ENCODE assay signal across 8 mouse cellular contexts in the genomic region with DNA sequence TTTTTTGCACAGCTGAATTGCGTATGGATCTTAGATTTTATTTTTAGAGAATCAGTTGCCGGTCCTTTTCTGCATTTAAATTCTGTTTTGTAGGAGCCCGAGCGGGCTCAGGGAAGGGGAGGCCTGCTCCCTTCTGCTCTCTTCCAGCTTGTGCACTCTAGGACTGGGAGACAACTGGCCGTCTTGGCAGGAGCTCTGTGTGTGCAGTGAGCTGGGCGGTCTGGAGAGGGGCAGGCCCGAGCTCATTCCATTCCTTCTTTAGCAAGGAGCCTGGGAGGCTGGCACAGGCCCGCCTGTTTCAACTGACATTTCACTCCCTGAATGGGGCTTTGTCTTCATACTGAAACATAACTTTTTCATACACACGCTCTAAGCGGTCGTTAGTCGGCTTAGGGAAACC. TPM values are rescaled to one million over a fixed set of nuclear protein-coding genes. Genes with fewer than 3 reads are reported as not detected.
DNase-seq lines count a peak whose midpoint lies in the region; ATAC-seq and TF ChIP-seq lines count a peak whose summit lies in the region.

No protein-coding gene starts in this region.

- H3K9ac ChIP-seq in heart, adult 2 months (ENCODE audit: low read depth, low read length) = no peak overlapping the region
- no peak overlapping the region for H3K9ac ChIP-seq in intestine, embryonic 16.5 days (ENCODE audit: low read depth, low read length)
- H3K9ac ChIP-seq in neural tube, embryonic 14.5 days (replicated peaks; ENCODE audit: low read depth, low read length) = no peak overlapping the region

- peaks cover 40% of the 10 kb centered on the region for H3K4me1 ChIP-seq in embryonic facial prominence, embryonic 10.5 days
- peaks cover 2% of the 10 kb centered on the region; the same call in 1 of the 2 replicates for H3K4me1 ChIP-seq in heart, adult 2 months (ENCODE audit: control insufficient read depth, insufficient read depth, low read length)
- peaks cover 31% of the 10 kb centered on the region for H3K4me1 ChIP-seq in intestine, embryonic 16.5 days (ENCODE audit: control insufficient read depth, insufficient read depth, low read length)
- peaks cover 33% of the 10 kb centered on the region for H3K4me1 ChIP-seq in limb, embryonic 10.5 days
- H3K4me1 ChIP-seq in neural tube, embryonic 14.5 days (ENCODE audit: control insufficient read depth, insufficient read depth, low read length) = no peaks in the 10 kb centered on the region

- intact Hi-C loops in heart, adult 2 months (cut with DNase I) = loop anchor here (2.0 kb wide), 1 partner anchor 41 kb away; no protein-coding TSS in a partner anchor

- no peaks in the 10 kb centered on the region for H3K9me3 ChIP-seq in embryonic facial prominence, embryonic 10.5 days
- no peaks in the 10 kb centered on the region for H3K9me3 ChIP-seq in intestine, embryonic 16.5 days (ENCODE audit: control insufficient read depth, low read length)
- no peaks in the 10 kb centered on the region for H3K9me3 ChIP-seq in limb, embryonic 10.5 days (replicated peaks)
- H3K9me3 ChIP-seq in neural tube, embryonic 14.5 days (ENCODE audit: control insufficient read depth, low read length) = no peaks in the 10 kb centered on the region

- peak; percentile 73 for ATAC-seq in intestine, embryonic 16.5 days
- ATAC-seq in neural tube, embryonic 14.5 days (ENCODE audit: low read depth) = peak; percentile 82; the same call in 1 of the 2 replicates
- ATAC-seq in activated CD4-positive, CD25-positive, alpha-beta regulatory T cell, adult 4 months = no peak

- TF ChIP-seq POLR2A in heart, adult 2 months (IDR thresholded peaks at IDR 0.05; ENCODE audit: insufficient read depth, low read depth, low read length) = peak; percentile 75; the same call in 1 of the 2 replicates

- no peak overlapping the region for H3K4me3 ChIP-seq in embryonic facial prominence, embryonic 10.5 days
- H3K4me3 ChIP-seq in heart, adult 2 months = no peak overlapping the region
- H3K4me3 ChIP-seq in intestine, embryonic 16.5 days (ENCODE audit: low read length) = no peak overlapping the region
- H3K4me3 ChIP-seq in limb, embryonic 10.5 days = no peak overlapping the region
- H3K4me3 ChIP-seq in neural tube, embryonic 14.5 days (ENCODE audit: low read depth, low read length) = no peak overlapping the region

- 39% methylated on average over 12 of the region's 12 CpGs for WGBS in embryonic facial prominence, embryonic 10.5 days
- 54% methylated on average over 12 of the region's 12 CpGs for WGBS in heart, adult 2 months
- 47% methylated on average over 12 of the region's 12 CpGs for WGBS in intestine, embryonic 16.5 days
- WGBS in limb, embryonic 10.5 days = 76% methylated on average over 12 of the region's 12 CpGs
- 60% methylated on average over 12 of the region's 12 CpGs for WGBS in neural tube, embryonic 14.5 days

- no peaks in the 10 kb centered on the region for H3K27me3 ChIP-seq in embryonic facial prominence, embryonic 10.5 days (replicated peaks; ENCODE audit: low read depth, poor library complexity, severe bottlenecking)
- no peaks in the 10 kb centered on the region for H3K27me3 ChIP-seq in heart, adult 2 months (ENCODE audit: control insufficient read depth, insufficient read depth, low read length)
- H3K27me3 ChIP-seq in intestine, embryonic 16.5 days (replicated peaks; ENCODE audit: control insufficient read depth, insufficient read depth, low read length) = no peaks in the 10 kb centered on the region
- H3K27me3 ChIP-seq in limb, embryonic 10.5 days (ENCODE audit: low read depth, poor library complexity, severe bottlenecking) = no peaks in the 10 kb centered on the region
- H3K27me3 ChIP-seq in neural tube, embryonic 14.5 days (ENCODE audit: control insufficient read depth, insufficient read depth, low read length) = no peaks in the 10 kb centered on the region

- H3K79me2 ChIP-seq in heart, adult 2 months (replicated peaks; ENCODE audit: control insufficient read depth, insufficient read depth, low read length) = no peaks in the 10 kb centered on the region; the same call in 1 of the 2 replicates

- H3K4me2 ChIP-seq in intestine, embryonic 16.5 days (ENCODE audit: low read depth, low read length) = 0 out of 2 replicates have a peak overlapping the region, but pooled peaks have one; percentile 15
- H3K4me2 ChIP-seq in neural tube, embryonic 14.5 days (ENCODE audit: low read depth, low read length) = no peak overlapping the region

- H3K27ac ChIP-seq in embryonic facial prominence, embryonic 10.5 days (replicated peaks) = peak overlapping the region; percentile 66
- H3K27ac ChIP-seq in heart, adult 2 months = peak overlapping the region; percentile 79
- peak overlapping the region; percentile 77 for H3K27ac ChIP-seq in intestine, embryonic 16.5 days (ENCODE audit: low read length)
- H3K27ac ChIP-seq in limb, embryonic 10.5 days = peak overlapping the region; percentile 56
- H3K27ac ChIP-seq in neural tube, embryonic 14.5 days (ENCODE audit: low read depth, low read length) = no peak overlapping the region

- TF ChIP-seq EP300 in heart, adult 2 months (IDR thresholded peaks at IDR 0.05; ENCODE audit: insufficient read depth, low read depth, low read length) = no peak

- H3K36me3 ChIP-seq in embryonic facial prominence, embryonic 10.5 days (replicated peaks) = peaks cover 16% of the 10 kb centered on the region
- no peaks in the 10 kb centered on the region; the same call in 1 of the 2 replicates for H3K36me3 ChIP-seq in heart, adult 2 months (ENCODE audit: control insufficient read depth, insufficient read depth, low read length)
- no peaks in the 10 kb centered on the region for H3K36me3 ChIP-seq in intestine, embryonic 16.5 days (ENCODE audit: control insufficient read depth, insufficient read depth, low read length)
- peaks cover 23% of the 10 kb centered on the region for H3K36me3 ChIP-seq in limb, embryonic 10.5 days
- H3K36me3 ChIP-seq in neural tube, embryonic 14.5 days (ENCODE audit: control insufficient read depth, insufficient read depth, low read length) = no peaks in the 10 kb centered on the region

- no peak for TF ChIP-seq CTCF in heart, adult 2 months (IDR thresholded peaks at IDR 0.05)

- peak; percentile 52 for DNase-seq in NIH3T3 (ENCODE audit: low read depth)
- peak; percentile 47 for DNase-seq in embryonic facial prominence, embryonic 10.5 days (ENCODE audit: low spot score)
- DNase-seq in heart, adult 2 months = peak; percentile 62 to 80
- DNase-seq in limb, embryonic 10.5 days (ENCODE audit: low spot score) = no peak
- no peak for DNase-seq in thymus, postnatal 36 days

RNA-seq across cellular contexts. Expression of a gene that starts 44.8 kb away (rescaled TPM):
- polyA plus RNA-seq in embryonic facial prominence, embryonic 10.5 days (2016; fragmentation: Nextera tagmentation; extraction: Ambion mirVana) = 17.2 and 18.6 TPM in 2 replicates
- 10 to 100 TPM; 16.6 to 18.7 TPM for total RNA-seq in heart, adult 2 months (2021)
- polyA plus RNA-seq in heart, adult 2 months (2012; rRNA removed) = 9.8 and 14.0 TPM in 2 replicates
- polyA plus RNA-seq in intestine, embryonic 16.5 days (2015; fragmentation: Nextera tagmentation; extraction: Ambion mirVana) = 10.8 and 11.4 TPM in 2 replicates
- polyA plus RNA-seq in limb, embryonic 10.5 days (2016; fragmentation: Nextera tagmentation; extraction: Ambion mirVana) = 17.2 and 20.1 TPM in 2 replicates
- polyA plus RNA-seq in neural tube, embryonic 14.5 days (2014; fragmentation: Nextera tagmentation; extraction: Ambion mirVana) = 25.8 and 26.3 TPM in 2 replicates
- under 1 TPM in 1 of 2 experiments, not detected in 1; 0.34 TPM for polyA plus RNA-seq in activated CD4-positive, CD25-positive, alpha-beta regulatory T cell, adult 4 months (2017; shearing (Covaris generic))

Comparison
In these comparisons a context has a peak if more than half of its experiments do, and no peak if none do; other contexts are left out.
1. DNase-seq: peak in NIH3T3 (single experiment), embryonic facial prominence, embryonic 10.5 days (single experiment) and heart, adult 2 months (2 of 2); none in limb, embryonic 10.5 days (single experiment) and thymus, postnatal 36 days (0 of 2).